Mouse (Mus musculus) heart, adult 9 months (tissue): ENCODE data around the gene Osbpl8.

ENCODE experiments used
- DNase-seq, 2 experiments: peaks; one replicate each; pipeline ENCODE4 v3.0.0; 2022; ENCODE audit warnings: low spot score in 2 of 2

Gene Osbpl8

DNA sequence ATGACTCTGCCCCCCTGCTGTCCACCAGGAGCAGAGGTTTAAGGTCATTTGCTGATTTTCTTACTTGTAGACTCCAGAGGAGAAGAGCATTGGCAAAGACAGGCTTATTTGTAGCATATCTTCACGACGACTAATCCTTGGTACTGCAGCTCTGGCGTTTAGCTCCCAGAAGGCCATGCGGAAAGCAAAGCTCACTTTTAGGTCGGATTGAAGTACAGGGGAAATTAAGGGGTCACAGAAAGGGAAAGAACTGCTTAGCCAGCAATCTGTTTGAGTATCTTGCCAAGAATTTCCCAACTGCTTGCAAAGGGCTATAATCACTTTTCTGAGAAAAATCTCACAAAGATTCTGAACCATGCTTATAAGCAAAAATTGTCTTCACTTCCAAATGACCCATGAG lies 14.8 kb upstream of the Osbpl8 start:
- no peak for DNase-seq

GRCm38 (mm10) chr10:111155065-111155464 lies 9.5 kb upstream of the Osbpl8 start:
- DNase-seq: no peak

GRCm38 (mm10) chr10:111155571-111155970 lies 9.0 kb upstream of the Osbpl8 start:
- no peak for DNase-seq

- DNase-seq: no peak
Measured at GRCm38 (mm10) chr10:111156394-111157190, 8.0 kb upstream of the Osbpl8 start.

DNA sequence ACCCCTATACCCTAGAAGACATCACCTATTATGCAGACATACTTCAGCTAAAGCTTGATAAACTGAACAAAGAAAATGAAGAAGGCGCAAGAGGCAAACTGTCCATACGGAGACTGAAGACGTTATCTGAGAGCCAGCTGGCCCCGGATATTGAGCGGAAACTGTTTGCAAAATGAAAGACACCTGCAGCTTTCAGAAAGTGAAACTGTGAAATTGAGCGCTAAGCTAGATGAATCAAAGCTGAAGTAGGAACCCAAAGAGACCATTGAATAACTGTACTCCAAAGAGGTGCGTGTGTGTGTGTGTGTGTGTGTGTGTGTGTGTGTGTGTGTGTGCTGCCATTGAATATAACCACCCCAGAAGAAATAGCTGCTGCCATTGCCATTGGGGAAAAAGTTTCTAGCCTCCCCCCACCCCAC lies 7.3 kb upstream of the Osbpl8 start:
- no peak for DNase-seq

DNA sequence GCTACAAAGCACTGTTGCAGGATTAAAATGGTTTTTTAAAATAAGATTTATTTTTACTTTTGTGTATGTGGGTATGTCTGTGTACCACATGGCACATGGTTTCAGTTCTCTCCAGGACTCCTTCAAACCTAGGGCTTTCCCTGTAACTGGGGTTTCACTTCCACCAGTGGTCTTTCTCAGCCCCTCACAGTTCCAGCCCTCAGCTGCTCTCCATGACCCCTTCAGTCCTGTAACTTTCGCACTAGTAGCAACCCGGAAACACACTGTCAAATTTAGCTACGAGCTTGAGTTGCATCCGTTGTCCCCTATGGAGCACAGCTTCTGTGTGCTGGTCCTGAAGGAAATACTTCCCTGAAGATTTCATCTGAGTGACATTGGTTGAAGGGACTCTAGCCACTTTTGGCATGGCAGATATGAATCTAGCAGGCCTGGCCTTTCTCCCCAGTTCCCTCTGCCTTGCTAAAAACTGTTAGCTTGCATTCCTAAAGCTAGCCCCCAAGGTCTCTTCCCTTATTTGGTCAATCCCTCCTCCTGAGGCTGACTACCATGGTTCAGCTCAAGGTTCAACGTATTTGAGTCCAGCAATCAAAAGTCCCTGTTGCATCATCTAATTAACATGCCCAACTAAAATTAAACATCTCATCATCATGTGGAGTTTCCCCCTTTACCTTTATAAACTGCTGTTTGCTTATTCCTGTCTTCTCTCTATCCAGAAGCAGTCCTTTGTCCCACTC lies 4.6 kb upstream of the Osbpl8 start:
- peak in 1 of 2 experiments; percentile 43 for DNase-seq

DNA sequence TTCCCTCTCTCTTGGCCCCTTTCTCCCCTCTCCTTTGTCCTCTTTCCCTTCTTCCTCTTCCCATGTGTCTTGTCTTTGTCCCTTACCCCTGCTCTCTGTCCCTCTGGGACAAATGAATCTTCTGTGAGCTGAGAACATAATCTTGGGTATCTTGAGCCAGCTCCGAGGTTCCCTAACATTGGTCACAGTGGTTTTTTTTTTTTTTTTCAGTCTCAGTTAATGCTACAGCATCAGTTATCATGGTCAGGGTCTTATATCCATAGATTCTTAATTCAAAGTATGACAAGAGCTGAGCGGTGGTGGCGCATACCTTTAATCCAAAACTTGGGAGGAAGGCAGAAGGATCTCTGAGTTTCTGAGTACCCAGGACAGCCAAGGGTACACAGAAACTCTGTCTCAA lies 4.0 kb upstream of the Osbpl8 start:
- DNase-seq: no peak

DNA sequence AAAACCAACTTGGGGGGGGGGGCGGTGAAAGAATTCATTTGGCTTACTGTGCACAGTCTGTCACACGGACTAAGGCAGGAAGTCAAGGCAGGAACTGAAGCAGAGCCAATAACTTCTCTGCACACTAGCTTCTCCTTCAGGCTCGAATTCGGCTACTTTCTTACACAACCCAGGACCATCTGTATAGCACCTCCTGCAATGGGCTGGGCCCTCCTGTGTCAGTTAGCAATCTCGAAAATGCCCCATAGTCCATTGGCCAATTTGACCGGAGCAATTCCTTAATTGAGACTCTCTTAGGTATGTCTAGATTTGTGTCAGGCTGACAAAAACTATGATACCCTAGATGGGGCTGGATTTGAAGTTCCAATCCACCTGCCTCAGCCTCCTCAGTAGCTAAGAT lies 3.2 kb upstream of the Osbpl8 start:
- DNase-seq: no peak

DNA sequence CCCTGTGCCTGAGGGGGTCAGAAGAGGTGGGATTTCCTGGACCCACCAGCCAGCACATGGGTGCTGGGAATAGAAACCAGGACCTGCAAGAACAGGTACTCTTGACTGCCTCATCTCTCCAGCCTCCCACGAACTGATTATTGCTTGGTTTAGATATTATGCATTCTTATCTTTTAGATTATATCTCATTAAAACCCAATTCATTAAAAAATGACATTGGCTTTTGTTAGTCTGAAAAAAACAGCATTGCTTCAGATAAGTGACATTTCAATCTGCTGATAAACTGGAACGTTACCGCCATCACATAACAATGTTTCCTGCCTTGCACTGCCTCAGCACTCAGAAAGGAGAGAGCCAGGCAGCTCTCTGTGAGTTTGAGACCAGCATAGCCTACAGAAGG lies 1.5 kb upstream of the Osbpl8 start:
- no peak for DNase-seq

GRCm38 (mm10) chr10:111163601-111164240 lies 831 bp upstream of the Osbpl8 start:
- no peak for DNase-seq

DNA sequence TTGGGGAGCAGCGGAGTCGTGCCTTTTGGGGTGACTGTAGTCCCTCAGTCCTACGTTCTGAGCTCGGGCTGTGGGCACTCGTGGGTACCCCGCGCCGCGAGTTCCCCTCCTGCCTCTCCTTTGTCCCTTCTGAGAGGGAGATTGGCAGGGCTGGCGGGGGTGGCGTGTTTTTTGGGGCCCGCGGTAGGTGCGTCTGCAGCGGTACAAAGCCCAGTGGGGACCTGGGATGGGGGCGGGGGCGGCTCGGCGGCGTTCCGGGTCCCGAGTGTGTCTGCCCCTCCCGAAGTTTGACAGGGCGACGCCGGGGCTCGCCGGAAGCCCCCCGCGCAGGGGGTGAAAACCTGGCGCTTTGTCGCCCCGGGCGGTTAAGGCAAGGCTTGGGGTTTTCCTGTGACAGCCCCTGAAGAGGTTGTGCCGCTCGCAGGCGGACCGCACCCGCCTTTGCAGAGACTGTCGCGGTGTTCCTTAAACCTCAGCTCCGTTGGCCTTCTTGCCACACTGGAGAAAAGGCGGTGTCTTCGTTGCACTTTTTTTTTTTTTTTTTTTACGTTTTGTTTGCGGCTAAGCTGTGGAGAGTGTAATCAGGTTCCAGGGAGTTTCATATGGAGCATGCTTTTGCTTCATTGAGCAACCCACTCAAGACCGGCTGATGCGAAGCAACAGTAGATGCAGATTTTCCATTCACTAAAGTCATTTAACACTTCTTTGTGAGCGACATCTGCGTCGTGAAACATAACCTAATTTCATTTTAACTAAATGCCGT lies 848 bp downstream of the Osbpl8 start:
- DNase-seq: peak; percentile 49 to 54

- no peak for DNase-seq
Measured at GRCm38 (mm10) chr10:111166057-111166841, 1.7 kb downstream of the Osbpl8 start.

DNA sequence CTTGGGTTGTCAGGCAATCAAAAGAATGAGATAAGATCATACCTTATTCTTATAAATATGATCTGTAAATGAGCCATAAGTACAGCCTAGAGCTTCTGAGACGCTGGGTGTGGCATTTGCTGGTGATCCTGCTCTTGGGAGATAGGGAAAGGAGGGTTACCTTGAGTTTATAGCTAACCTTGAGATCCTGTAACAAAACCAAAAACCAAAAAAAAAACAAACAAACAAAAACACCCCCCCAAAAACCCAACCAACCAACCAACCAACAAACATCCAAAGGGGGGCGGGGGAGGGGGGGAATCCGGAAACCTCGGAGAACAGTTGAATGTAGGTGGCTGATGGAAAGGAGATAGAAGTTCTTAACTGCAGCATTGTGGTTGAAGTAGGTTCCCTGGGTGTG lies 2.9 kb downstream of the Osbpl8 start:
- no peak for DNase-seq

DNA sequence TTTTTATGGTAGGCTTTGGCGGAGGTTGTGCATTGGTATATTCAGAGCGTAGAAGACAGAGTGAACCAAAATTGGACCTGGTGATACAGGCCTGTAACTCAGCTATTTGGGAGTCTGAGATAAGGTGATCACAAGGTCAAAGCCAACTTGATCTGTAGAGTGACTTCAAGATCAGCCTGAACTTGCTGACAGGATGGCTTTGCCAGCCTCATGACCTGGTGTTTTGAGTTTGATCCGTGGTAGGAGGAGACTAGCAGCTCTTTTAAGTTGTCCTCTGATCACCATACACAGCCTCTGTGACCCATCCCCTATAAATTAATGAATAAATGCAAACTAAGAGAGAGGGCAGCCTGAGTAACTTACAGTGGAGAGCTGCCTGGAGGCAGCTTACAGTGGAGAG lies 3.8 kb downstream of the Osbpl8 start:
- DNase-seq: peak; percentile 55 to 64

DNA sequence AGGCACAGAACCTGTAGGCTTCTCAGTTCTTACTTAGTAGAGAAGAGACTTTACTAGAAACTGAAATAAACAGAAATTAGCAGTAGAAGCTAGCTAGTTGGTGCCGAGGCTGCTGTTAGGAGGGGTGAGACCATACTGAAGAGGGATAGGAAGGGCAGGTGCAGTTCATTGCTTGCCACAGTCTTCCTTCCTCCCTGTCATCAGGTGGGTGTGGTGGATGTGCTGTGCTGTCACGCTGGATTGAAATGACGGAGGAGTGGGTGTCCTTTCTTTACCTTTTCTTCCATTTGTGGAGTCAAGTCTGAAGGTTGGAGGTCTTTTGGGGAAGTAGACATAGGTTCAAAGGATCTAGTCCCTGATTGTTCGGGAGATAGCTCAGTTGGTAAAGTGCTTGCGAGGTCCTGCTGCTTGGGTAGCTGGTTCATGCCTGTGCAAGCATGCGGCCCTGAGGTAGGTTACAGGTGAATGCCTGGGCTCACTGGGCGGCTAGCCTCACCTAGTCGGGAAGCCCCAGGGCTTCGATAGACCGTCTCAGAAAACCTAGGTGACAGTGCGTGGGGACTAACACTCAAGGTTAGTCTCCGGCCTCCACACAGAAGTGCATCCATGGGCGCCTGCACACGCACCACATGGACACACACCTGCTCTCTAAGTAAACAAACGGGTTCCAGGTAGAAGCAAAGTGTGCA lies 6.8 kb downstream of the Osbpl8 start:
- DNase-seq: no peak

DNA sequence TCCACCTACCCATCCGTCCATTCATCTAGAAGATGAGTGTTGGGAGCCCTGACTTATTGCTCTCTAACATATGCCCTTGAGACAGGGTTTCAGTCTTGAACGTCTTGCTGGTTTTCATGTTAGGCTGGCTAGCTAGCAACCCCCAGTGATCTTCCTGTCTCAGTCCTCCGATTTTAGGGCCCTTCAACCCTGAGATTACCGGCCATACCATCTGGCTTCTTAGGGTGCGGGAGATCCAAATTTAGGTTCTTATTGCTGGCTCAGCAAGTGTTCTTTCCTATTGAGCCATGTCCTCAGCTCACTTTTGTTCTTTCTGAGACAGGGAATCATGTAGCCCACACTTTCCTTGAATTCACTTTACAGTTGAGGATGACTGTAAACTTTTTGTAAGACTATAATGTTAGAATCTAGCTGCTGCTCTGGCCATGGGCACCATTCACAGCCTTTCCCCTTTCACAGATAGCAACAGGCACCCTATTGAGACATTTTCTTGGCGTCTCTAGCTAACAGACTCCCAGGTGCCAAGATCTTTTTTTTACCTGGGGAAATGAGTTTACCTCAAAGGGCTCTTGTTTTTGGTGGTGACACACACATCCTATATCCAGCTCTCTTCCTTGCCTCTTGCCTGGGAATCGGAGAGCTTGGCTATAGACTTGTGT lies 9.2 kb downstream of the Osbpl8 start:
- DNase-seq: no peak

DNA sequence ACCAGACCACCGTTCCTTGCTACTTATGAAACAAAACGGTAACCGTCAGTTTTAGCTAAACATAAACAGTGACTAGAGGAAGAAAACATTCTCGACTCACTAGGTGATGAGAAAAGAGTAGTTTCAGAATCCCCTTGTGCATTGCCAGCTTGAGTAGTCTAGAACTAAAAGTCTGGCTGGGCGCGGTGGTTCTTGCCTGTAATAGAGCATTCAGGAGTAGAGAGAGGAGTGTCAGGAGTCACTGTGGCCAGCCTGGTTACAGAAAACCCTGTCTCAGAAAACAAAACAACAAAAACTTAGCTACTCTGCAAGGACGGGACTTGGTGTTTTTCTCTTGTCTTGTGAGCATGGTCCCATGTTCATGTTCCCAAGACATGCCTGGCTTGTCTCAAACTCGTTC lies 12.8 kb downstream of the Osbpl8 start:
- no peak for DNase-seq

DNA sequence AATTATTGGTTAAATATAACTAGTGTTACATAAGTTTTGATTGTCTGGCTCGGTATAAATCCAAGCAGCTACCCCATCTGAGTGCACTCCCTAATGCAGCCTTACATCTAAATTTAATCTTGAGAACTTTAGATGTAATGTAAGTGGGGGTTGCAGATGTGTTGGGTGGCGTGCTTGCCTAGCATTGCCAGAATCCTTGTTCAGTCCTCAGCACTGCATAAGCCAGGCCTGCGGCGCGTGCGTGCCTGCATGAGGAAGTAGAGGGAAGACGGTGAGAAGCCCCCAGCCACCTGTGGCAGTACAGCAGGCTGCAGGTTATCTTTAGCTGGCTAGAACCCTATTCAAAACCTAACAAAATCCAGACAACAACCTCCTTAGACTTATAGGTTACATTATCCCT lies 13.5 kb downstream of the Osbpl8 start:
- no peak for DNase-seq

DNA sequence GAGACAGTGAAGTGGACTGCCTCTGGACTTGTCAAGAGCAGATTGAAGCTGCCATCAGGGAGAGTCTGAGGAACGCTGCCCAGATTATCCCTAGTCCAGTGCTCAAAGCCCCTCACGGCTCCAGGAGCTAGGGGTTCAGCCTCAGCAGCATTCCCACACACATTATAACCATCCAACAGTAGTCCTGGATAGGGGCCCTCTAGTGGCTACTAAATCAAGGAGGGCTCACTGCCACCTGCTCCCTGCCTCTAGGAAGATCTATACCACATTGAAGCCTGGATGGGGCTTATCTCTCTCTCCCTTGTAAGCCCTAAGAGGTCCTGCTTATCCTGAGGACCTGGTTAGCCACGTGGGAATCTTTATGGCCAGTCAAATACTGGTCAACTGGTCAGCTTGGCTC lies 16.1 kb downstream of the Osbpl8 start:
- no peak for DNase-seq

DNA sequence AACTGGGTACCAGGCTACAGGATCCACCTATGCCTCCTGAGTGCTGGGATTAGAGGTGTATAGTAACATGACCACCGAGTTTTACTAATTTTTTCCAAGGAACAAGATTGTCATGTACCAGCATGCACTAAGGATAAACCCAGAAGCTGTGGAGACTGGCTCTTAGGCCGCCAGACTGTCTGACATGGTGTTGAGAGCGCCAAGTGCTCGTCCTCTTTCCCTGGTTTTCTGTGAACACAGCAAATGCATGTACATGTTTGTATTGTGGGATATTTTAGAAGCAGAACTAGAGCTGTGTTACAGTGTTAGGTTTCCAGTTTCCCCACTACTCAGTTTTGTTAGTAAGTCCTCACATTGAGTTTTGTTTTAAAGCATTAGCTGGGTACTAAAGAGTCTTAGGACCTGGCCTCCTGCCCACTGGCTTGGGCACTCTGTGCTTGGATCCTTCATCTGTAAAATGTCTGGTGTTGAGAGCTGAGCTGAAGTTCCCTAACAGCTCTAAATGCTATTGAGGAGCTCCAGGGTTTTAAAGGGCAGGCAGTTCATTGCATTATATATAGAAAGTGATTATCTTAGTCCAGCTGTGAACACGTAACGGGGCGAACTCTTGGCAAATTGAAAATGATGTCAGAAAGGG lies 19.2 kb downstream of the Osbpl8 start:
- no peak for DNase-seq
